Mouse (Mus musculus) forebrain, embryonic 14.5 days (tissue): ENCODE data around the gene Igf2r. TPM values are rescaled to one million over a fixed set of nuclear protein-coding genes. Genes with fewer than 3 reads are reported as not detected.
A peak's percentile ranks its signal among the peaks of the same experiment; 100 is the strongest.

Source experiments
- ATAC-seq: fragments of 200-750 bp; cut with Nextera tagmentation; 2 replicates; pipeline ENCODE4 v1.8.0; 2017; ENCODE audit warnings: mild to moderate bottlenecking, moderate library complexity
- DNase-seq: peaks from one replicate; pipeline ENCODE4 v3.0.0-alpha.2; 2015; ENCODE audit warnings: low spot score
- H3K27ac ChIP-seq: fragments of 300-500 bp; sonication (generic); 2 replicates; pipeline ENCODE4 v1.5.1; 2014; ENCODE audit warnings: low read depth, mild to moderate bottlenecking, control low read depth, low read length, moderate library complexity
- H3K27me3 ChIP-seq: fragments of 300-500 bp; sonication (generic); replicated peaks from 2 replicates; pipeline ENCODE4 v1.6.1; 2014; ENCODE audit warnings: low read length, control low read depth, mixed read lengths; ENCODE audit not compliant: control insufficient read depth, insufficient read depth
- H3K36me3 ChIP-seq: fragments of 300-500 bp; sonication (generic); 2 replicates; pipeline ENCODE4 v1.6.1; 2014; ENCODE audit warnings: low read length, control low read depth; ENCODE audit not compliant: control insufficient read depth, insufficient read depth
- H3K4me1 ChIP-seq: fragments of 300-500 bp; sonication (generic); 2 replicates; pipeline ENCODE4 v1.6.1; 2014; ENCODE audit warnings: antibody characterized with exemption, low read length, control low read depth; ENCODE audit not compliant: control insufficient read depth, insufficient read depth
- H3K4me2 ChIP-seq: fragments of 300-500 bp; sonication (generic); 2 replicates; pipeline ENCODE4 v1.6.1; 2014; ENCODE audit warnings: mild to moderate bottlenecking, control low read depth, low read length
- H3K4me3 ChIP-seq: fragments of 300-500 bp; sonication (generic); 2 replicates; pipeline ENCODE4 v1.5.1; 2014; ENCODE audit warnings: low read depth, low read length, control low read depth
- H3K9ac ChIP-seq: fragments of 300-500 bp; sonication (generic); 2 replicates; pipeline ENCODE4 v1.6.1; 2014; ENCODE audit warnings: mild to moderate bottlenecking, low read length, control low read depth, moderate library complexity
- H3K9me3 ChIP-seq: fragments of 300-500 bp; sonication (generic); replicated peaks from 2 replicates; pipeline ENCODE4 v1.6.1; 2016; ENCODE audit warnings: low read length, control low read depth, mixed read lengths; ENCODE audit not compliant: control insufficient read depth
- WGBS: fragments of 180-500 bp; shearing (Covaris S2); extraction: QIAGEN DNeasy Blood & Tissue Kit; methylation state at CpG from one replicate; pipeline ENCODE4 v1.1.7; 2014; 5-methylcytosine and 5-hydroxymethylcytosine counted together
- polyA plus RNA-seq: library from polyadenylated mRNA; unstranded; fragments of >200 nt; fragmentation: Nextera tagmentation; extraction: Ambion mirVana; gene quantifications from 2 replicates; pipeline ENCODE4 v1.2.1, GENCODE M21; 2014

Igf2r gene
- polyA plus RNA-seq, 1 experiment from 2014 or later = 9.6 TPM

- DNase-seq (peak; percentile 39), ATAC-seq (no peak)
- Histone ChIP-seq H3K4me2 (no peak overlapping the region), H3K4me3 (no peak overlapping the region), H3K9ac (no peak overlapping the region), H3K4me1 (peaks cover 6% of the 10 kb centered on the region; the same call in 1 of the 2 replicates), H3K9me3 (no peaks in the 10 kb centered on the region), H3K36me3 (peaks cover 55% of the 10 kb centered on the region), H3K27ac (no peak overlapping the region), H3K27me3 (no peaks in the 10 kb centered on the region)
- 42% methylated on average over 1 of the region's 1 CpGs for WGBS
These were observed 40.9 kb downstream of the Igf2r start for GRCm38 (mm10) chr17:12728536-12728935.

GRCm38 (mm10) chr17:12727748-12728147 is 41.7 kb downstream of the Igf2r start:
- H3K4me1 ChIP-seq = peaks cover 6% of the 10 kb centered on the region; the same call in 1 of the 2 replicates
- H3K36me3 ChIP-seq = peaks cover 52% of the 10 kb centered on the region
- ATAC-seq = no peak
- 81% methylated on average over 3 of the region's 3 CpGs for WGBS
- H3K9ac ChIP-seq = no peak overlapping the region
- H3K4me2 ChIP-seq = no peak overlapping the region
- no peaks in the 10 kb centered on the region for H3K9me3 ChIP-seq
- no peaks in the 10 kb centered on the region for H3K27me3 ChIP-seq
- DNase-seq = no peak
- H3K4me3 ChIP-seq = no peak overlapping the region
- H3K27ac ChIP-seq = no peak overlapping the region

GRCm38 (mm10) chr17:12725871-12726270 is 43.6 kb downstream of the Igf2r start:
- H3K9ac ChIP-seq = no peak overlapping the region
- peak; percentile 52 for DNase-seq
- peaks cover 6% of the 10 kb centered on the region; the same call in 1 of the 2 replicates for H3K4me1 ChIP-seq
- H3K36me3 ChIP-seq = peaks cover 53% of the 10 kb centered on the region
- no peak overlapping the region for H3K4me3 ChIP-seq
- H3K27me3 ChIP-seq = no peaks in the 10 kb centered on the region
- no peak for ATAC-seq
- no peak overlapping the region for H3K4me2 ChIP-seq
- no peak overlapping the region; the same call in 1 of the 2 replicates for H3K27ac ChIP-seq
- WGBS = 56% methylated on average over 4 of the region's 4 CpGs
- H3K9me3 ChIP-seq = no peaks in the 10 kb centered on the region

- peaks cover 6% of the 10 kb centered on the region; the same call in 1 of the 2 replicates for H3K4me1 ChIP-seq
- peaks cover 54% of the 10 kb centered on the region for H3K36me3 ChIP-seq
- no peak overlapping the region; the same call in none of the 2 replicates for H3K27ac ChIP-seq
- WGBS = 72% methylated on average over 6 of the region's 6 CpGs
- H3K9ac ChIP-seq = no peak overlapping the region
- no peaks in the 10 kb centered on the region for H3K9me3 ChIP-seq
- no peak overlapping the region for H3K4me3 ChIP-seq
- H3K27me3 ChIP-seq = no peaks in the 10 kb centered on the region
- DNase-seq (no peak), ATAC-seq (0 out of 2 replicates have a peak, but pooled peaks have one; percentile 23)
- H3K4me2 ChIP-seq = no peak overlapping the region
These were observed 44.4 kb downstream of the Igf2r start for GRCm38 (mm10) chr17:12724767-12725744.

- no peak overlapping the region for H3K27ac ChIP-seq
- H3K9ac ChIP-seq = no peak overlapping the region
- no peak overlapping the region for H3K4me3 ChIP-seq
- H3K9me3 ChIP-seq = no peaks in the 10 kb centered on the region
- peaks cover 6% of the 10 kb centered on the region; the same call in 1 of the 2 replicates for H3K4me1 ChIP-seq
- no peak for ATAC-seq
- no peak for DNase-seq
- H3K36me3 ChIP-seq = peaks cover 59% of the 10 kb centered on the region
- 93% methylated on average over 5 of the region's 5 CpGs for WGBS
- no peaks in the 10 kb centered on the region for H3K27me3 ChIP-seq
- H3K4me2 ChIP-seq = no peak overlapping the region
These were observed 45.3 kb downstream of the Igf2r start for GRCm38 (mm10) chr17:12723986-12724766.

GRCm38 (mm10) chr17:12722622-12723021 is 46.8 kb downstream of the Igf2r start:
- H3K4me3 ChIP-seq = no peak overlapping the region
- no peak overlapping the region for H3K4me2 ChIP-seq
- ATAC-seq (no peak), DNase-seq (no peak)
- no peak overlapping the region; the same call in 1 of the 2 replicates for H3K9ac ChIP-seq
- peaks cover 6% of the 10 kb centered on the region; the same call in 1 of the 2 replicates for H3K4me1 ChIP-seq
- H3K36me3 ChIP-seq = peaks cover 72% of the 10 kb centered on the region
- no peaks in the 10 kb centered on the region for H3K27me3 ChIP-seq
- no peaks in the 10 kb centered on the region for H3K9me3 ChIP-seq
- 52% methylated on average over 8 of the region's 8 CpGs for WGBS
- no peak overlapping the region for H3K27ac ChIP-seq

GRCm38 (mm10) chr17:12721118-12721886 is 48.2 kb downstream of the Igf2r start:
- 93% methylated on average over 5 of the region's 5 CpGs for WGBS
- no peak for ATAC-seq

GRCm38 (mm10) chr17:12718251-12718650 is 51.2 kb downstream of the Igf2r start:
- Histone ChIP-seq H3K27ac (no peak overlapping the region), H3K9me3 (no peaks in the 10 kb centered on the region), H3K4me3 (no peak overlapping the region), H3K4me1 (no peaks in the 10 kb centered on the region), H3K36me3 (peaks cover 88% of the 10 kb centered on the region), H3K27me3 (no peaks in the 10 kb centered on the region), H3K9ac (no peak overlapping the region), H3K4me2 (no peak overlapping the region)
- DNase-seq (peak; percentile 77), ATAC-seq (peak; percentile 80; the same call in 1 of the 2 replicates)
- WGBS = 74% methylated on average over 7 of the region's 7 CpGs

More at GRCm38 (mm10) chr17:12721118-12721886, 48.2 kb downstream of the Igf2r start:
- Histone ChIP-seq H3K9me3 (no peaks in the 10 kb centered on the region), H3K4me2 (no peak overlapping the region), H3K27me3 (no peaks in the 10 kb centered on the region), H3K36me3 (peaks cover 76% of the 10 kb centered on the region), H3K4me1 (peaks cover 6% of the 10 kb centered on the region; the same call in 1 of the 2 replicates), H3K4me3 (no peak overlapping the region), H3K27ac (no peak overlapping the region), H3K9ac (no peak overlapping the region)
- DNase-seq = no peak
